In the genomic region with DNA sequence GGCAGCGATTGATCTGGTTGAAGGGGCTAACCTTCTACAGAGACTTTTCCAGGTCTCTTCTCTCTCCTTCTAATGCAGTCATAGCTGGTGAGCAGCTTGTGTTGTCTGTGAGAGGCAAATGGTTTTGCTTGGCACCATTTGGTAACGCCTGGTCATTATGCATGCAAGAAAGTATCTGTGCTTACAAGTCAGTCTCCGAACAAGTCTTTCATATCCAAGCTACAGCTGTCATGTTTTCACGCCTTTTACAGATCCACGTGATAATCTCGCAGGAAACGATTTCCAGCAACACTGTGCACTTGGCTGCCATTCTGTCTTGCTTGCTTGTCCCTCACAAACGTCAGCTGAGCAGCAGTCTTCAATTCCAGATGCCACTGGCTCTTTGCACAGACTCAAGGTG, we compare ENCODE assay signal across 17 mouse cellular contexts. TPM values are rescaled to one million over a fixed set of nuclear protein-coding genes. Genes with fewer than 3 reads are reported as not detected.
DNase-seq lines count a peak whose midpoint lies in the region; ATAC-seq and TF ChIP-seq lines count a peak whose summit lies in the region.
"Had no signal": no experiment of that assay in that cellular context is flagged by ENCODE, and none has a peak within 500 bp of the region (broad histone marks: within the 10 kb centered on the region; RNA-seq: fewer than 3 reads in every experiment).

No protein-coding gene starts in this region.

- TF ChIP-seq CTCF in forebrain, postnatal 0 days (IDR thresholded peaks at IDR 0.05; ENCODE audit: low read depth) = no peak

- peaks cover 7% of the 10 kb centered on the region; the same call in 1 of the 2 replicates for H3K4me1 ChIP-seq in forebrain, embryonic 14.5 days (ENCODE audit: control insufficient read depth, insufficient read depth, low read length)
- peaks cover 31% of the 10 kb centered on the region for H3K4me1 ChIP-seq in forebrain, embryonic 10.5 days
- H3K4me1 ChIP-seq in forebrain, postnatal 0 days (ENCODE audit: insufficient read depth) = peaks cover 3% of the 10 kb centered on the region; the same call in 1 of the 2 replicates

- peaks cover 2% of the 10 kb centered on the region; the same call in 1 of the 2 replicates for H3K36me3 ChIP-seq in forebrain, embryonic 14.5 days (ENCODE audit: control insufficient read depth, insufficient read depth, low read length)
- peaks cover 2% of the 10 kb centered on the region for H3K36me3 ChIP-seq in forebrain, embryonic 10.5 days (replicated peaks)
- H3K36me3 ChIP-seq in forebrain, postnatal 0 days (ENCODE audit: insufficient read depth) = no peaks in the 10 kb centered on the region
- H3K36me3 ChIP-seq: limb, embryonic 15.5 days; neural tube, embryonic 12.5 days had no signal

- no peak overlapping the region for H3K9ac ChIP-seq in forebrain, embryonic 14.5 days (ENCODE audit: low read length)
- H3K9ac ChIP-seq in forebrain, postnatal 0 days = no peak overlapping the region
- H3K9ac ChIP-seq: limb, embryonic 15.5 days; liver, embryonic 13.5 days; neural tube, embryonic 12.5 days had no signal

- no peak overlapping the region for H3K4me3 ChIP-seq in forebrain, embryonic 14.5 days (ENCODE audit: low read depth, low read length)
- no peak overlapping the region for H3K4me3 ChIP-seq in forebrain, embryonic 10.5 days
- no peak overlapping the region for H3K4me3 ChIP-seq in forebrain, postnatal 0 days (ENCODE audit: low read depth, low read length)
- H3K4me3 ChIP-seq: hindbrain, embryonic 13.5 days; limb, embryonic 10.5 days; limb, embryonic 15.5 days; liver, embryonic 13.5 days; myocyte; neural tube, embryonic 12.5 days had no signal

- peak; percentile 85 for ATAC-seq in forebrain, embryonic 14.5 days
- ATAC-seq in forebrain, postnatal 0 days = peak; percentile 86
- ATAC-seq: Patski had no signal

- H3K4me2 ChIP-seq in forebrain, embryonic 14.5 days (ENCODE audit: low read length) = no peak overlapping the region
- no peak overlapping the region for H3K4me2 ChIP-seq in forebrain, postnatal 0 days (ENCODE audit: low read depth)
- H3K4me2 ChIP-seq: heart, embryonic 11.5 days; limb, embryonic 15.5 days; liver, embryonic 13.5 days had no signal

- peak; percentile 89 for DNase-seq in forebrain, embryonic 14.5 days (ENCODE audit: low spot score)
- DNase-seq in forebrain, embryonic 10.5 days (ENCODE audit: extremely low spot score, low spot score) = no peak
- peak; percentile 46 to 52 for DNase-seq in layer of hippocampus, adult 18-20 months (ENCODE audit: low spot score in 2 of 2)
- no peak for DNase-seq in layer of hippocampus, postnatal 36 days
- DNase-seq in brain, adult 2 months (ENCODE audit: low read depth, low spot score) = peak; percentile 36
- DNase-seq in forebrain, postnatal 0 days = peak; percentile 85
- DNase-seq in B cell, adult 2 months = no peak

- H3K27me3 ChIP-seq in forebrain, embryonic 14.5 days (replicated peaks; ENCODE audit: control insufficient read depth, insufficient read depth, low read length) = no peaks in the 10 kb centered on the region
- peaks cover 4% of the 10 kb centered on the region for H3K27me3 ChIP-seq in forebrain, embryonic 10.5 days (ENCODE audit: poor library complexity, severe bottlenecking)
- H3K27me3 ChIP-seq in forebrain, postnatal 0 days (ENCODE audit: insufficient read depth, low read length) = no peaks in the 10 kb centered on the region; the same call in 1 of the 2 replicates
- H3K27me3 ChIP-seq: limb, embryonic 15.5 days; liver, embryonic 13.5 days; neural tube, embryonic 12.5 days; Patski had no signal

- no peaks in the 10 kb centered on the region for H3K9me3 ChIP-seq in forebrain, embryonic 14.5 days (replicated peaks; ENCODE audit: control insufficient read depth, low read length)
- H3K9me3 ChIP-seq in forebrain, embryonic 10.5 days = no peaks in the 10 kb centered on the region
- H3K9me3 ChIP-seq in forebrain, postnatal 0 days (ENCODE audit: low read length) = no peaks in the 10 kb centered on the region
- H3K9me3 ChIP-seq: hindbrain, embryonic 13.5 days; limb, embryonic 10.5 days; limb, embryonic 15.5 days; liver, embryonic 13.5 days; neural tube, embryonic 12.5 days had no signal

- H3K27ac ChIP-seq in forebrain, embryonic 14.5 days (ENCODE audit: low read depth, low read length) = no peak overlapping the region
- H3K27ac ChIP-seq in forebrain, embryonic 10.5 days = no peak overlapping the region
- 0 out of 2 replicates have a peak overlapping the region, but pooled peaks have one; percentile 16 for H3K27ac ChIP-seq in forebrain, postnatal 0 days (ENCODE audit: low read depth, low read length)
- H3K27ac ChIP-seq: hindbrain, embryonic 13.5 days; kidney, postnatal 0 days; limb, embryonic 10.5 days; limb, embryonic 15.5 days; liver, embryonic 13.5 days; macrophage; neural tube, embryonic 12.5 days had no signal

- WGBS in forebrain, embryonic 14.5 days = 57% methylated on average over 8 of the region's 8 CpGs
- 86% methylated on average over 8 of the region's 8 CpGs for WGBS in forebrain, embryonic 10.5 days
- 53% methylated on average over 8 of the region's 8 CpGs for WGBS in forebrain, postnatal 0 days

RNA-seq across cellular contexts. Expression of a gene that starts 24.0 kb away (rescaled TPM):
- polyA plus RNA-seq in forebrain, embryonic 14.5 days (2014; fragmentation: Nextera tagmentation; extraction: Ambion mirVana) = 64.9 and 75.8 TPM in 2 replicates
- 117 and 126 TPM in 2 replicates for polyA plus RNA-seq in forebrain, embryonic 10.5 days (2016; fragmentation: Nextera tagmentation; extraction: Ambion mirVana)
- total RNA-seq in layer of hippocampus, adult 18-20 months (2021) = 10 to 100 TPM; 82.1 to 93.6 TPM
- total RNA-seq in layer of hippocampus, postnatal 36 days (2021) = 10 to 100 TPM; 91.1 to 92.7 TPM
- 36.4 and 48.8 TPM in 2 replicates for total RNA-seq in forebrain, postnatal 0 days (2014; rRNA removed)
- polyA plus RNA-seq in forebrain, postnatal 0 days (2015; fragmentation: Nextera tagmentation; extraction: Ambion mirVana) = 71.1 and 75.6 TPM in 2 replicates

Comparison
In these comparisons a context has a peak if more than half of its experiments do, and no peak if none do; other contexts are left out.
1. DNase-seq: peak in forebrain, embryonic 14.5 days (single experiment), layer of hippocampus, adult 18-20 months (2 of 2), brain, adult 2 months (single experiment) and forebrain, postnatal 0 days (single experiment); none in forebrain, embryonic 10.5 days (single experiment), layer of hippocampus, postnatal 36 days (0 of 2) and B cell, adult 2 months (0 of 2).